ENCODE assay signal across 8 mouse cellular contexts in the genomic region with DNA sequence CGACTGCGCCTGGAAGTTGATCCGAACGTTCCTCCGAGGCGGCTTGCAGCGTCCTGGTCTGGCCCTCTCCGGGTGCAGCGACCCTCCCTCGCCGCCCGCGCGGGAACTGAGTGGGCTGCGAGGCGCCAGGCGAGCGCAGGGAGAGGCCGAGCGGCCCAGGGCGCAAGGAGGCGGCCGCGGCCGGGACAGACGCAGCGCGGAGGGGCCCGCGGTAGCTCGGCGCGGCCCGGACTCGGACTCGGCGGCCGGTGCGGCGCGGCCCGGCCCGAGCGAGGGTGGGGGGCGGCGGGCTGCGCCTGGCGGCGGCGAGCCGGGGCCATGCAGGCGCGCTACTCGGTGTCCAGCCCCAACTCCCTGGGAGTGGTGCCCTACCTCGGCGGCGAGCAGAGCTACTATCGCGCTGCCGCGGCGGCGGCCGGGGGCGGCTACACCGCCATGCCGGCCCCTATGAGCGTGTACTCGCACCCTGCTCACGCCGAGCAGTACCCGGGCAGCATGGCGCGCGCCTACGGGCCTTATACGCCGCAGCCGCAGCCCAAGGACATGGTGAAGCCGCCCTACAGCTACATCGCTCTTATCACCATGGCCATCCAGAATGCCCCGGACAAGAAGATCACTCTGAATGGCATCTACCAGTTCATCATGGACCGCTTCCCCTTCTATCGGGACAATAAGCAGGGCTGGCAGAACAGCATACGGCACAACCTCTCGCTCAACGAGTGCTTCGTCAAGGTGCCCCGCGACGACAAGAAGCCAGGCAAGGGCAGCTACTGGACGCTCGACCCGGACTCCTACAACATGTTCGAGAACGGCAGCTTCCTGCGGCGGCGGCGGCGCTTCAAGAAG. TPM values are rescaled to one million over a fixed set of nuclear protein-coding genes. Genes with fewer than 3 reads are reported as not detected.
DNase-seq lines count a peak whose midpoint lies in the region; ATAC-seq and TF ChIP-seq lines count a peak whose summit lies in the region.

No protein-coding gene starts in this region.

- peak overlapping the region; percentile 85 for H3ac ChIP-seq in myocyte (ENCODE audit: control insufficient read depth, insufficient read length)

- peak overlapping the region; percentile 62 for H3K4me3 ChIP-seq in lung, embryonic 16.5 days (ENCODE audit: low read length)
- peak overlapping the region; percentile 87 for H3K4me3 ChIP-seq in kidney, embryonic 15.5 days (replicated peaks)
- peak overlapping the region; percentile 80 for H3K4me3 ChIP-seq in myocyte

- H3K27ac ChIP-seq in lung, embryonic 16.5 days (ENCODE audit: low read length), result peak overlapping the region; percentile 39; the same call in 1 of the 2 replicates
- H3K27ac ChIP-seq in kidney, embryonic 15.5 days, result peak overlapping the region; percentile 99

- H3K79me2 ChIP-seq in myocyte (ENCODE audit: control insufficient read depth, insufficient read depth), result peaks cover 25% of the 10 kb centered on the region

- WGBS in lung, embryonic 16.5 days, result under 1% methylated on average over 73 of the region's 101 CpGs
- WGBS in kidney, embryonic 15.5 days, result under 1% methylated on average over 97 of the region's 101 CpGs

- peaks cover 84% of the 10 kb centered on the region for H3K27me3 ChIP-seq in lung, embryonic 16.5 days (ENCODE audit: control insufficient read depth, insufficient read depth, low read depth, low read length)
- peaks cover 25% of the 10 kb centered on the region for H3K27me3 ChIP-seq in kidney, embryonic 15.5 days
- H3K27me3 ChIP-seq in myocyte (ENCODE audit: control insufficient read depth, insufficient read depth, insufficient read length), result no peaks in the 10 kb centered on the region

- peaks cover 27% of the 10 kb centered on the region for H3K4me1 ChIP-seq in lung, embryonic 16.5 days (replicated peaks; ENCODE audit: control insufficient read depth, insufficient read depth, low read length)
- H3K4me1 ChIP-seq in kidney, embryonic 15.5 days, result peaks cover 60% of the 10 kb centered on the region

- peak; percentile 16; the same call in 1 of the 2 replicates for ATAC-seq in lung, embryonic 16.5 days (ENCODE audit: low read depth)
- peak; percentile 11; the same call in 1 of the 2 replicates for ATAC-seq in granulocyte monocyte progenitor cell, adult 5-6 weeks (replicated peaks; ENCODE audit: poor library complexity, severe bottlenecking)
- ATAC-seq in kidney, embryonic 15.5 days (replicated peaks; ENCODE audit: low FRiP score), result peak; percentile 10

- H3K9me3 ChIP-seq in lung, embryonic 16.5 days (ENCODE audit: control insufficient read depth, low read length), result no peaks in the 10 kb centered on the region
- no peaks in the 10 kb centered on the region for H3K9me3 ChIP-seq in kidney, embryonic 15.5 days (replicated peaks)

- peak overlapping the region; percentile 70 for H3K9ac ChIP-seq in lung, embryonic 16.5 days (ENCODE audit: low read length)
- H3K9ac ChIP-seq in kidney, embryonic 15.5 days, result peak overlapping the region; percentile 97

- H3K36me3 ChIP-seq in lung, embryonic 16.5 days (ENCODE audit: control insufficient read depth, insufficient read depth, low read length), result no peaks in the 10 kb centered on the region
- H3K36me3 ChIP-seq in kidney, embryonic 15.5 days, result no peaks in the 10 kb centered on the region
- peaks cover 3% of the 10 kb centered on the region for H3K36me3 ChIP-seq in myocyte (ENCODE audit: control insufficient read depth, insufficient read depth)

- peak overlapping the region; percentile 99 for H3K4me2 ChIP-seq in lung, embryonic 16.5 days (ENCODE audit: low read depth, low read length)
- peak overlapping the region; percentile 86 for H3K4me2 ChIP-seq in kidney, embryonic 15.5 days
- H3K4me2 ChIP-seq in myocyte (ENCODE audit: low read depth), result peak overlapping the region; percentile 50

- TF ChIP-seq POLR2A in myocyte (IDR thresholded peaks at IDR 0.05; ENCODE audit: insufficient read length, low read depth), result peak; percentile 27

- DNase-seq in lung, adult 18-20 months, result no peak
- peak; percentile 64 for DNase-seq in adrenal gland, postnatal 14 days
- no peak for DNase-seq in T-cell, adult 2 months (ENCODE audit: low spot score)
- no peak for DNase-seq in cerebellum, adult 11-12 months

TF ChIP-seq in myocyte, 11 proteins besides CTCF, POLR2A, EP300 and RAD21:
- TF ChIP-seq E2F4 (IDR thresholded peaks at IDR 0.05; ENCODE audit: insufficient read depth) (no peak), TCF12 (IDR thresholded peaks at IDR 0.05; ENCODE audit: insufficient read depth, poor library complexity, severe bottlenecking) (no peak), POLR2AphosphoS2 (IDR thresholded peaks at IDR 0.05; ENCODE audit: insufficient read length, low read depth) (peak; percentile 31), USF1 (IDR thresholded peaks at IDR 0.05; ENCODE audit: low read depth) (no peak), MYOD1 (IDR thresholded peaks at IDR 0.05; ENCODE audit: control insufficient read depth in 1 of 3, insufficient read length in 2 of 3, low read depth in 2 of 3) (no peak)

RNA-seq across cellular contexts. Expression of a gene that starts 0.7 kb away (rescaled TPM):
- polyA plus RNA-seq in lung, embryonic 16.5 days (2015; fragmentation: Nextera tagmentation; extraction: Ambion mirVana), result 0.24 and 0.30 TPM in 2 replicates
- total RNA-seq in adrenal gland, postnatal 14 days (2021), result 7.1 TPM in 2 replicates
- not detected in 2 replicates for total RNA-seq in granulocyte monocyte progenitor cell, adult 5-6 weeks (2014; fragmentation: Nextera tagmentation)
- total RNA-seq in granulocyte monocyte progenitor cell, adult 5-6 weeks (2017), result not detected in 2 replicates
- 4.1 and 5.2 TPM in 2 replicates for polyA plus RNA-seq in kidney, embryonic 15.5 days (2015; fragmentation: Nextera tagmentation; extraction: Ambion mirVana)
- polyA plus RNA-seq in myocyte (2012; fragmentation: generic; extraction: Trizol), result 3.4 TPM
